Mouse (Mus musculus) myocyte (in vitro differentiated cells): ENCODE data around the gene Rap2a. TPM values are rescaled to one million over a fixed set of nuclear protein-coding genes. Genes with fewer than 3 reads are reported as not detected.

Experiments used
- H3K27me3 ChIP-seq: one replicate; pipeline ENCODE4 v1.6.1; 2011; ENCODE audit not compliant: control insufficient read depth, insufficient read depth, insufficient read length
- H3K36me3 ChIP-seq: one replicate; pipeline ENCODE4 v1.6.1; 2011; ENCODE audit not compliant: control insufficient read depth, insufficient read depth
- H3K4me2 ChIP-seq: one replicate; pipeline ENCODE4 v1.6.1; 2011; ENCODE audit warnings: low read depth, control low read depth
- H3K4me3 ChIP-seq: one replicate; pipeline ENCODE4 v1.5.1; 2011; ENCODE audit warnings: mild to moderate bottlenecking, control low read depth, moderate library complexity
- H3K79me2 ChIP-seq: one replicate; pipeline ENCODE4 v1.6.1; 2011; ENCODE audit not compliant: control insufficient read depth, insufficient read depth
- H3ac ChIP-seq: one replicate; pipeline ENCODE4 v1.6.1; 2011; ENCODE audit not compliant: control insufficient read depth, insufficient read length
- CEBPB ChIP-seq: IDR thresholded peaks from 2 replicates; pipeline ENCODE4 v1.6.1; 2011; ENCODE audit warnings: mild to moderate bottlenecking, moderate library complexity; ENCODE audit not compliant: poor library complexity, insufficient read depth, severe bottlenecking
- E2F4 ChIP-seq: IDR thresholded peaks from one replicate; pipeline ENCODE4 v1.6.1; 2011; ENCODE audit warnings: mild to moderate bottlenecking, control low read depth, moderate library complexity; ENCODE audit not compliant: insufficient read depth
- MAX ChIP-seq: IDR thresholded peaks from one replicate; pipeline ENCODE4 v1.6.1; 2011; ENCODE audit warnings: low read depth, mild to moderate bottlenecking, control low read depth
- MYOD1 ChIP-seq, 3 experiments: IDR thresholded peaks; one replicate each; pipeline ENCODE4 v1.6.1; 2011; ENCODE audit warnings: control low read depth in 2 of 3, low read depth in 2 of 3, mild to moderate bottlenecking in 2 of 3, moderate library complexity in 1 of 3; ENCODE audit not compliant: insufficient read length in 2 of 3, control insufficient read depth in 1 of 3
- MYOG ChIP-seq, 3 experiments: IDR thresholded peaks; one replicate each; pipeline ENCODE4 v1.6.1; 2011; ENCODE audit warnings: control low read depth in 2 of 3, low read depth in 2 of 3, mild to moderate bottlenecking in 2 of 3; ENCODE audit not compliant: insufficient read length in 2 of 3, control insufficient read depth in 1 of 3, insufficient read depth in 1 of 3
- POLR2A ChIP-seq: IDR thresholded peaks from one replicate; pipeline ENCODE4 v1.6.1; 2011; ENCODE audit warnings: low read depth, mild to moderate bottlenecking, control low read depth, moderate library complexity; ENCODE audit not compliant: insufficient read length
- POLR2AphosphoS2 ChIP-seq: IDR thresholded peaks from one replicate; pipeline ENCODE4 v1.6.1; 2011; ENCODE audit warnings: low read depth, control low read depth; ENCODE audit not compliant: insufficient read length
- REST ChIP-seq: IDR thresholded peaks from one replicate; pipeline ENCODE4 v1.6.1; 2011; ENCODE audit warnings: mild to moderate bottlenecking, control low read depth, moderate library complexity; ENCODE audit not compliant: insufficient read depth, insufficient read length
- SRF ChIP-seq: IDR thresholded peaks from one replicate; pipeline ENCODE4 v1.6.1; 2011; ENCODE audit warnings: low read depth; ENCODE audit not compliant: control insufficient read depth, insufficient read length
- TCF12 ChIP-seq: IDR thresholded peaks from one replicate; pipeline ENCODE4 v1.6.1; 2011; ENCODE audit warnings: mild to moderate bottlenecking, control low read depth; ENCODE audit not compliant: poor library complexity, insufficient read depth, severe bottlenecking
- TCF3 ChIP-seq: IDR thresholded peaks from one replicate; pipeline ENCODE4 v1.6.1; 2011; ENCODE audit warnings: low read depth, control low read depth; ENCODE audit not compliant: insufficient read length
- USF1 ChIP-seq: IDR thresholded peaks from one replicate; pipeline ENCODE4 v1.6.1; 2011; ENCODE audit warnings: low read depth, mild to moderate bottlenecking, control low read depth, moderate library complexity
- polyA plus RNA-seq: library from polyadenylated mRNA; unstranded; fragments of >200 nt; fragmentation: generic; extraction: Trizol; gene quantifications from one replicate; pipeline ENCODE4 v1.2.1, GENCODE M21; 2012; ENCODE audit warnings: missing spikeins

The Rap2a gene
- polyA plus RNA-seq, 1 experiment, result 5.0 TPM

DNA sequence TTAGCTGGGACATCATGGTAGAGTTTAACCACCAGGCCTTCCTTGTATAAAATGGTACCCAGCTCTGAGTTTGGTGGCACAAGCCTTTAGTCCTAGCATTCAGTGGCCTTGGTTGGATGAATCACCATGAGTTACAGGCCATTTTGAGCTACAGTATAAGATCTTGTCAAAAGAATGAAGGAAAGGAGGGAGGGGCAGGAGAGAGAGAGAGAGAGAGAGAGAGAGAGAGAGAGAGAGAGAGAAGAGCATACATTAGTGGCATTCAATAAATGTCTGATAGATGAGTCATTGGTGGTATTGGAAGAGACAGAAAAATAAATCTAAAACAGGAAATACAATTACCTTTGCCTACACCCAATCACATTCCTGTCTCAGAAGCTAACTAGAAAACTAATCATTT lies 37.5 kb upstream of the Rap2a start:
- no peak for TF ChIP-seq POLR2A
- no peak for TF ChIP-seq MYOG (IDR thresholded peaks at IDR 0.05; ENCODE audit: control insufficient read depth in 1 of 3, insufficient read depth in 1 of 3, insufficient read length in 2 of 3, low read depth in 2 of 3)
- TF ChIP-seq TCF3, result no peak
- no peak for TF ChIP-seq MYOD1 (IDR thresholded peaks at IDR 0.05; ENCODE audit: control insufficient read depth in 1 of 3, insufficient read length in 2 of 3, low read depth in 2 of 3)
- TF ChIP-seq TCF12, result no peak
- TF ChIP-seq MAX, result no peak
- TF ChIP-seq REST, result no peak
- no peak for TF ChIP-seq SRF
- TF ChIP-seq E2F4, result no peak
- no peak for TF ChIP-seq USF1
- TF ChIP-seq POLR2AphosphoS2, result no peak
- TF ChIP-seq CEBPB, result no peak
- Histone ChIP-seq H3K4me3 (no peak overlapping the region), H3K79me2 (no peaks in the 10 kb centered on the region), H3K36me3 (peaks cover 12% of the 10 kb centered on the region), H3K4me2 (no peak overlapping the region), H3K27me3 (no peaks in the 10 kb centered on the region), H3ac (no peak overlapping the region)

DNA sequence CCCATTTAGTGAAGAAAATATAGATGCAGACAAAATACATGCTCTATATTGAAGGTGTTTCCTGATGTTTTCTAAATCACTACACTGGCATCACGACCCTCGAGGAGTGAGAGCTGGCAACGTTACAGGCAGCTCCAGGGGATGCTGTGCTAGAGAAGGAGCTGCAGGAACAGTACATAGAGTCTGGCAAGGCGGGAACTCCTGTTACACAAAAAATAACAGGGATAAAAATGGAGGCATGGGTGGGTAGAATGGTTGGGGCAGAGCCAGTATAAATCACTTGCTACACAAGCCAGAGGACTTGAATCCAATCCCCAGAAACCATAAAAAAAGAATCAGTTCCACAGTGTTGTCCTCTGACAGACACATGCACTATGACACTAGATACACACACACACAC lies 37.0 kb upstream of the Rap2a start:
- no peak overlapping the region for H3ac ChIP-seq
- H3K4me3 ChIP-seq, result no peak overlapping the region
- TF ChIP-seq MYOG (IDR thresholded peaks at IDR 0.05; ENCODE audit: control insufficient read depth in 1 of 3, insufficient read depth in 1 of 3, insufficient read length in 2 of 3, low read depth in 2 of 3) (no peak), REST (no peak), USF1 (no peak), MAX (no peak), POLR2AphosphoS2 (no peak), SRF (no peak), E2F4 (no peak), TCF12 (no peak)
- no peaks in the 10 kb centered on the region for H3K79me2 ChIP-seq
- peaks cover 7% of the 10 kb centered on the region for H3K36me3 ChIP-seq
- H3K27me3 ChIP-seq, result no peaks in the 10 kb centered on the region
- no peak overlapping the region for H3K4me2 ChIP-seq

DNA sequence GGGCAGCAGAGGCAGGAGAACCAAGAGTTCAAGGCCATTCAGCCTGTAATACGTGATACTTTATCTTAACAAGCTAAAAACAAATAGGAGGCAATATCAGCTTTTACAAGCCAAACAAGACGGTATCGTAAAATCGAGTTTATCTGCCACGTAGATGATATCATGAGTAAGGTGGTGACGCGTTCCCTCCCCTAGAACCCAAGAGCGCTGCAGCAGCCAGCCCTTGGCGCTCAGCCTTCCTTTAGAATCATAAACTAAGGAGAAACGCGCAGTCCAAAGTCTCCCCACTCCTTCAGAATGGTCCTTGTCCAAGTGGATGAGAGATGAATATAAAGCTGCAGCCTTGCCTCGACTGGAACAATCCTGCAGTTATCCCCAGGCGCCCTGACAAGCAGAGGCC lies 36.4 kb upstream of the Rap2a start:
- Histone ChIP-seq H3K79me2 (no peaks in the 10 kb centered on the region), H3K4me2 (no peak overlapping the region), H3K36me3 (peaks cover 5% of the 10 kb centered on the region), H3ac (no peak overlapping the region), H3K27me3 (no peaks in the 10 kb centered on the region), H3K4me3 (no peak overlapping the region)
- TF ChIP-seq E2F4 (no peak), POLR2AphosphoS2 (no peak), MYOD1 (IDR thresholded peaks at IDR 0.05; ENCODE audit: control insufficient read depth in 1 of 3, insufficient read length in 2 of 3, low read depth in 2 of 3) (no peak), SRF (no peak), POLR2A (no peak), MYOG (IDR thresholded peaks at IDR 0.05; ENCODE audit: control insufficient read depth in 1 of 3, insufficient read depth in 1 of 3, insufficient read length in 2 of 3, low read depth in 2 of 3) (no peak), REST (no peak), TCF3 (no peak), USF1 (no peak), MAX (no peak), CEBPB (no peak), TCF12 (no peak)

GRCm38 (mm10) chr14:120454221-120454620 lies 24.0 kb upstream of the Rap2a start:
- Histone ChIP-seq H3K36me3 (no peaks in the 10 kb centered on the region), H3K27me3 (no peaks in the 10 kb centered on the region), H3ac (no peak overlapping the region), H3K4me2 (no peak overlapping the region), H3K4me3 (no peak overlapping the region), H3K79me2 (no peaks in the 10 kb centered on the region)
- no peak for TF ChIP-seq MYOG (IDR thresholded peaks at IDR 0.05; ENCODE audit: control insufficient read depth in 1 of 3, insufficient read depth in 1 of 3, insufficient read length in 2 of 3, low read depth in 2 of 3)
- no peak for TF ChIP-seq E2F4
- TF ChIP-seq SRF, result no peak
- no peak for TF ChIP-seq REST
- TF ChIP-seq TCF3, result no peak
- no peak for TF ChIP-seq MYOD1 (IDR thresholded peaks at IDR 0.05; ENCODE audit: control insufficient read depth in 1 of 3, insufficient read length in 2 of 3, low read depth in 2 of 3)
- TF ChIP-seq CEBPB, result no peak
- TF ChIP-seq POLR2AphosphoS2, result no peak
- TF ChIP-seq USF1, result no peak
- no peak for TF ChIP-seq MAX
- TF ChIP-seq TCF12, result no peak
